Mouse (Mus musculus) left cerebral cortex, postnatal 4 days (tissue): ENCODE data around the gene Gm11549. TPM values are rescaled to one million over a fixed set of nuclear protein-coding genes. Genes with fewer than 3 reads are reported as not detected.

ENCODE experiments used
- DNase-seq: peaks from one replicate; pipeline ENCODE4 v3.0.0-alpha.2; 2022
- intact Hi-C: fragments of 180-260 bp; cut with DNase I; formaldehyde crosslinking; loops from one replicate; pipeline ENCODE4 v1.15.1; 2025
- total RNA-seq, 2 experiments: library from RNA; stranded (reverse); gene quantifications; 2 replicates each; pipeline ENCODE4 v1.2.3; 2021

The Gm11549 gene
- 1 to 10 TPM; 1.5 to 2.6 TPM for total RNA-seq

- intact Hi-C loops: no loop called here
- peak; percentile 12 for DNase-seq
Observed at GRCm38 (mm10) chr3:36521073-36522060, at the start of gene Gm11549. TSS of gene Gm11549 (minus strand) at chr3:36521813.

DNA sequence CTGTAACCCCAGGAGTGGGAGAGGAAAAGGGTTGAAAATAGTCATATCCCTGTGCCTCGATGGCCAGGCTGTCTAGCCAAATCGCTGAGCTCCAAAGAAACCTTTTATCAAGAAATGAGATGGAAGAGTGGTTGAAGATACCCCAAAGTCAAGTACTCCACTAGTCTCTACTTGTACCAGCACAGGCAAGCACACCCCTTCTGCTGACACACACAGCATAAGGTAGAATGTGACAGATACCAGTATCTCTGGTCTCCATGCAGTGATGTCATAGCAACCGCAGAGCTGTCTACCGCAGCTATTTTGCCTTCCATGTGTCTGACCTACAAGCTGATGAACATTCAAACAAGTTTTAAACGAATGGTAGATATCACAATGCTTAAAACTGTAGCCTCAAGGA is 48.2 kb upstream of the Gm11549 start:
- no peak for DNase-seq
- intact Hi-C loops: no loop called here

DNA sequence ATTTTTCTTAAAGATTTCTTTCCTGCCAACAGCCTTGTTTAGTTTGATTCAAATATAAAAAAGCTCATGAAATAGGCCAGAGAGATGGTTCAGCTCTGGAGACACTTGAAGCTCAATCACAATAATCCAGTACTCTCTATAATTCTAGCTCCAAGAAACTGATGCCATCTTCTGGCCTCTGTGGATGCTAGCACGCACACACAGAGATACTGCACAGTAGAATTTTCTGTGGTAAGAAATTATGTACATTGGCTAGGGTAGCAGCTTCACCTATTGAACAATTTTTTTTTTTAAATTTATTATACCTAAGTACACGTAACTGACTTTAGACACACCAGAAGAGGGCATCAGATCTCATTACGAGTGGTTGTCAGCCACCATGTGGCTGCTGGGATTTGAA is 42.1 kb upstream of the Gm11549 start:
- intact Hi-C loops: no loop called here

DNA sequence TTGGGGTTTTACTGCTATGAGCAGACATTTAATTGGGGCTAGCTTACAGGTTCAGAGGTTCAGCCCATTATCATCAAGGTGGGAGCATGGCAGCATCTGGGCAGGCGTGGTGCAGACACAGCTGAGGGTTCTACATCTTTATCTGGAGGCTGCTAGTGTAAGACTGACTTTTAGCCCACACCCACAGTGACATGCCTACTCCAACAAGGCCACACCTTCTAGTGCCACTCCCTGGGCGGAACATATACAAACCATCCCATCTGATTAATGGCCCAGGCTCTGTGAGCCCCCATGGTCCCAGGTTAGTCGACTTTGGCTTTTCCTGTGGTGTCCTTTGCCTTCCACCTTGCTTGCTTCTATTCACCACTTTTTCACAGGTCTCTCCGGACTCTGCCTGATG is 38.0 kb upstream of the Gm11549 start:
- DNase-seq: no peak
- intact Hi-C loops: no loop called here

More for the DNA sequence above, 42.1 kb upstream of the Gm11549 start:
- no peak for DNase-seq

GRCm38 (mm10) chr3:36557601-36558000 is 36.0 kb upstream of the Gm11549 start:
- intact Hi-C loops: no loop called here

GRCm38 (mm10) chr3:36552406-36553047 is 30.9 kb upstream of the Gm11549 start, which contains the start of gene Exosc9:
TSS of gene Exosc9 (plus strand) at chr3:36552606.
- peak; percentile 95 for DNase-seq
- intact Hi-C loops: no loop called here

More at GRCm38 (mm10) chr3:36557601-36558000, 36.0 kb upstream of the Gm11549 start:
- DNase-seq: no peak

DNA sequence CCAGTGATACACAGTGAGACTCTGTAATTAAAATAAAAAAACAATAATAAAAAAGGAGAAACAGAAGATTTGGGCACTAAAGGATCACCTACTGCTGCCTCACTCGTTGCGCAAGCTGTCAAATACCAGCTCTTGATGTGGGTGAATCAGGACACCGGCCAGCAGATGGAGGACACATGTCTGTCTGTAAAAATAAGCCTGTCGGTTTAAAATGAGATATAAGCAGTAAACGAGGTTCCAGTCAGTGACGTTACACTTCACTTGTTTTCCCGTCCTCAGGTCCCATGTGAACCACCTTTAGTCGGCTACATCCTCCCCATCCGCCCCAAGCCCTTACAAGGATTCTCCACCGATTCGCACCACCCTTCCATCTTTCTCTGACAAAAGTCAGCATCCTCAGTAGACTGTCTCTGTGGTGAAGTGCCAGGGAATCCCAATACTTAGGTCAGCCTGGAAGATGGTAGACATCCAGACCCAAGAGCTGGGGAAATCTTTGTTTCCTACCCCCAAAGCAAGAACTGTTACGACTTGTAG is 30.3 kb upstream of the Gm11549 start:
- DNase-seq: no peak
- intact Hi-C loops: no loop called here

DNA sequence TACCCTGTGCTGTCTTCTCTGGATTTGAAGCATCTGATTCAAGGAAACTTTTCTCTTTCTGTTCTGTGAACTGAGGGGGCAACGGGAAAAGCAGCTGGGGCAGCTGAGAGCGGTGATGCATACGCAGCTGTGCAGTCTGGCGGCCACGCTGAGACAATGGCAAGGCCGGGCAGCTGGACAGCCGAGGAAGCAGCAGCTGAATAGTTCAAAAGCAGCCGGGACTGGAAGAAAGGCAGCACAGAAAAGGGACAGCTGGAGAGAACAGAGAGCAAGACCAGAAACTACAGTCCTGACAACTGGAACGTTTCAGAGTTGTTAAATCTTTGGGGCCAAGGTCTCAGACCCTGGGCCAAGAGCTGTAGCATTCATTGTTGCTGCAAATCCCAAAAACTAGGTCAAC is 29.7 kb upstream of the Gm11549 start:
- intact Hi-C loops: no loop called here
- DNase-seq: peak; percentile 29

DNA sequence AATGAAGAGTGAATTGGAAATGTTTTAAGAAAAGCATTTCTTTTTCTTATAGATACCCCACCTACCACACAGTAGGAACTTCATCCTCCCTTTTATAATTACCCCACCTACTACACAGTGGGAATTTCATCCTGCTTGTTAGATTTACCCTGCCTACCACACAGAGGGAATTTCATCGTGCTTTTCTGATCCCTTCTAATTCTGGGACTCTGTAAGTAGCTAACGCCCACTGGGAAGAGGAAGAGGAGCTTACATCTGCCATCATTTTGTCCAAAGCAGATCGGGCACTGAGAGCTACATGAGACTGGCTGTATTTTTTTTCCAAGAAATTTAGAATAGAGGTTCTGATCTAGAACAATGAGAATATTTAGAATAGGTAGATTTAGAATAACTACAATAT is 23.3 kb upstream of the Gm11549 start:
- no peak for DNase-seq
- intact Hi-C loops: no loop called here

- intact Hi-C loops: no loop called here
- no peak for DNase-seq
Observed at GRCm38 (mm10) chr3:36541399-36541798, 19.8 kb upstream of the Gm11549 start.

DNA sequence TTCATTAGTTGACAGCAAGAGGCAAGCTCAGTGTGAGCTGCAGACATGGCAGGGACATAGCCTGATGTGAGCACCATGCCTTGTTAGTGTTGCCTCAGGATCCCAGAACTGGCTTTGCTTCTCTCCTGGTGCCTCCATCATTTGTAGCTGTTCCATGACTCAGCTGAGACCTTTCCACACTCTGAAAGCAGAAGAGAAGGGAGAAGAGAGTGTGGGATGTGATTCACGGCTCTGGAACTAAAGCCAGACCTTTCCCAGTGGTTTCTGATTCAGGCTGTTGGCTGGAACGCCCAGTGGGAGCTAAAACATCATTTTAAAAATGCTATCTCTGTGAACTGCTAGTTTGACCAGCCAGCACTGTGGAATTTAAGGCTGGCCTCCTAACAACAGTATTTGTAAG is 19.1 kb upstream of the Gm11549 start:
- intact Hi-C loops: no loop called here
- DNase-seq: no peak

DNA sequence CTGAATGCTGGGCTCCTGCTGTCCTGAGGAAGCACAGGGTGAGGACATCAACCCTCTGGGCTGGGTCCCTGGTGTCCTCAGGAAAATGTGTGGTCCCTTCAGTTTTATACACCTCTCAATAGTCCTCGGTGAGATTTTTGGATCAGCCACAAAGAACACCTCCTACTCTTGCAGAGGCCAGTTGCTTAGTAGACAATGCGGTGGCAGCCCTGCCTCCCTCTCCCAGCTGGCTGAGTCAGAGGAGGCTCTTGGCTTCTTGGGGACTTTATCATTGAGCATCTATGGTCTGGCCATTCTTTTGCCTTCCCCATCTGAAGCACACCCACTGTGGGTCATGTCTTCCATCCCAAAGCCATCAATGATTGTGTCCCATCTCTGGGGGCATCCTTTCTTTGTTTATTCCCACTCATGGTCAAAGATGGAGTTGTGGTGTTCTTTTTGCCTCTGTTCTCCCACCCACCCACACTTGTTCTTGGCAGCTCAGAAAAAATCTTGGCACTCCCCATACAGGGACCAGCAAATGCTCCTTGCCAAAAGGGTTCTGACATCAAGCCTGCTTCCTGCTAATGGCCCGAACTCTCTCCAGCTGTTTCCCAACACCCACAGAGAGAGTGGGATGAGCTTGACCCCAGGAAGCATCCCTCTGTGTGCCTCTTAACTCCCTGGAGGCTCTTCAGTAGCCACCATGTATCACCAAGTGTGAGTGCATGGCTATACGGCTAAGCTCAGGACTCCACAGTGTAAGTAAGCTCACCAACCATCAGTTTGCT is 16.3 kb upstream of the Gm11549 start:
- no peak for DNase-seq
- intact Hi-C loops: no loop called here

- intact Hi-C loops: no loop called here
Observed at GRCm38 (mm10) chr3:36536041-36536440, 14.4 kb upstream of the Gm11549 start.

DNA sequence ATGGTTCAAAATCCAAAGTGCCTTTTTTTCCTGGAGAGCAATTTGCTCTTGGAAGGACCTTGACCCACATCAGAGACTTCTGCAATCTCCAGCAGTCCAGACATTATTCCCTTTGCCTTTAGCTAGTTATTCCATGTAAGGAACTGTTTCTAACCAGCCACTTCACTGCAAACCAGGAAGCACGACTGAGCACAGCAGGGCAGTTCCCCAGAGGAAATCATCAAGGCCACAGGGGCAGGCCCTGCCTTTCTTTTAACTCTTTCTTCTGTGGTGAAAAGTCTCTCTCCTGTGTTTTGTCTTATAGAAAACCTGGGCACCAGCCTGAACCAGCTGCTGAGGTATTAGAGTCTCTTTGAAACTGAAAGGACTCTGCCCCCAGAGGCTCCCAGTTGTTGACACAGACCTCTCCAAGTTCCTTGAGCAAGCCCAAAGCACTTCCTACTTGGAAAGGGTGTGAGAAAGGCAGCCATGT is 11.6 kb upstream of the Gm11549 start:
- no peak for DNase-seq
- intact Hi-C loops: no loop called here

More at GRCm38 (mm10) chr3:36536041-36536440, 14.4 kb upstream of the Gm11549 start:
- no peak for DNase-seq

DNA sequence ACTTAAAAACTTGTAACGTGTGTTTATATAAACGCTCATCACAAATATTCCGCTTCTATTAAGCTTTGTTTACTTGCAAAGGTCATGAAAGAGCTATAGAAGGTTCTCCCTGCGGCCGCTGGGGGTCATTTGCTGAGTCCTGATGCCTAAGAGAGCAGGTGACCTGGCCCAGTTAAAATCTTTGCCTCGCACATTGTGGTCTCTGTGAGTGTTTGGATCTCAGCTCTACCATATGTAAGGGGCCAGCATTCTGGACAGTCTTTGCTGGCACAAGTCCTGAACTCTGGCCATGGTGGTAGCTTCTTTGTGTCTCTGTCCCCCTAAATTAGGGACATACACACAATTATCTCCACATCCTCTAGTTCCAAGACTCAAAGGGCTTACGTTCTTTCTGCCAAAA is 11.1 kb upstream of the Gm11549 start:
- intact Hi-C loops: no loop called here
- no peak for DNase-seq

DNA sequence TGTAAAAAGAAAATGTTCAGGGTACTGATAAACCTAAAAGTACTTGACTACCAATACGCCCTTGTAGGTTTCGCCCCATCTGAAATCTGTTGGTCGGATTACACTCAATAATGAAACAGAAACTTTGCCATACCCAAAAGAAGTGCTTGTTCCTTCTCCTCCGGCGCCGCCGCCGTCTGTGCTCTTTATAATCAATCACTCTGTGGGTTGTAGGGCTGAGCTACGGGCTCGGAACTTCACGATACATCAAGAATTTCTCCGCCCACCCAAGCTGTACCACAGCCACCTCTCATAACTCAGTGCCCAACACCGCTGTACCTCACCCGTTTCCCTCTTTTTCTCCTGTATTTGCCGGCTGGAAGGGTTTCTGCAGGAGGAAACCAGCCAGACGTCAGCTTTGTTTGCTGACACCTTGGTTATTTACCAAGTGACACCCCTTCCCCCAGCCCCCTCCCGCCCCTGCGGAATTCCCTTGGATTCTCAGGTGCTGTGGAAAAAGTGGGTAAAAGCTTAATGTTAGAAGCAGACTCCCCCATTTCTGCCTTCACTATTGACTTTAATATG is 10.4 kb upstream of the Gm11549 start:
- no peak for DNase-seq
- intact Hi-C loops: no loop called here

- DNase-seq: peak; percentile 11
- intact Hi-C loops: no loop called here
Observed at GRCm38 (mm10) chr3:36531242-36531641, 9.6 kb upstream of the Gm11549 start.

GRCm38 (mm10) chr3:36530781-36531180 is 9.2 kb upstream of the Gm11549 start:
- intact Hi-C loops: no loop called here
- no peak for DNase-seq

DNA sequence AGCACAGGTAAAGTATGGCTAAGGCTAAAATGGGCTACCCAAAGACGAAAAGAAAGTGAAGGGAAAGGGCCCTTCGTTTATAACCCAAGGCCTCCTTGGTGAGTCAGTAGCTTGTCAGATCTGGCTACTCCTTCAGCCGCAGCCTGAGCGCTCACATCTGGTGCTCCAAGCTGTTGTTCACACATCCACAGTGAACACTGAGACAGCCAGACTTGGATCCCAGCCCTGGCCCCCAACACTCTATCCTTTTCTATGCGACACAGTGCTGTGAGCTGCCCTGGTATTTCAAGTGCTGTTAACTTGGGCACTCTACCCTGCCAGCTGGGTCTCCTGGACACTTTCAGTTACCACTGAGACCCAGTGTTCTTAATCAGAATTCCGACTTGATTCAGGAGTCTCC is 8.7 kb upstream of the Gm11549 start:
- DNase-seq: peak; percentile 17
- intact Hi-C loops: no loop called here

DNA sequence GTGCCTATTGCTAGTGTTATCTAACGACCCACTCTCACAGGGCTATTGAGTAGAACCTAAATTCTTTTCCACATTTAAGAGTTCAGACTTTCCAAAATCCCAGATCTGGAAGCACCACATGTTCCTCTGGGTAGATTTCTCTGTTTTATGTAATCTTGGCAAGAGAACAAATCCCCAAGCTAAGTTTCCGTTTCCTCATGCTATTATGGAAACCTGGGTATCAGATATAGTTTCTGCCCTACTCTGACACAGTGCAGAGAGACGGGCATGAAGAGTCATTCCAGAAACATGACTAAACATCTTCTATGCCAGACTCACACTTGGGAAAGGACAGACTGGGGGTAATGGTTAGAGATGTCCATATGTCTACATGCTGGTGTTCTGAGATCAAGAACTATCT is 2.9 kb upstream of the Gm11549 start:
- intact Hi-C loops: no loop called here
- no peak for DNase-seq
